Mouse (Mus musculus) mouse embryonic stem cell (cell line): Measurements from ENCODE around the gene Eif4g1.

Experiments
- in situ Hi-C, 2 experiments: fragments of 300-500 bp; cut with MboI; formaldehyde crosslinking; loops; 1 replicate in 1 of 2; 3 replicates in 1 of 2; pipeline ENCODE4 v1.14.3; 2019 to 2020; ENCODE audit warnings: low sequenced_read_pairs in 2 of 2, low pct_unique_long_range_greater_than_20kb in 1 of 2, mixed read lengths in 1 of 2; ENCODE audit not compliant: unreplicated experiment in 1 of 2

Gene Eif4g1

GRCm38 (mm10) chr16:20670291-20670690 lies 2.2 kb downstream of the Eif4g1 start:
- in situ Hi-C loops, result no loop called here

GRCm38 (mm10) chr16:20671886-20672285 lies 3.8 kb downstream of the Eif4g1 start:
- in situ Hi-C loops, result no loop called here

GRCm38 (mm10) chr16:20672500-20672902 lies 4.4 kb downstream of the Eif4g1 start:
- in situ Hi-C loops, result no loop called here

- in situ Hi-C loops, result no loop called here
Measured at GRCm38 (mm10) chr16:20672965-20673705, 5.0 kb downstream of the Eif4g1 start.

GRCm38 (mm10) chr16:20673706-20674303 lies 5.7 kb downstream of the Eif4g1 start:
- in situ Hi-C loops, result no loop called here

GRCm38 (mm10) chr16:20675213-20675612 lies 7.1 kb downstream of the Eif4g1 start:
- in situ Hi-C loops, result no loop called here

- in situ Hi-C loops, result no loop called here
Measured at GRCm38 (mm10) chr16:20676702-20677101, 8.6 kb downstream of the Eif4g1 start.

- in situ Hi-C loops, result no loop called here
Measured at GRCm38 (mm10) chr16:20677380-20677779, 9.3 kb downstream of the Eif4g1 start.

GRCm38 (mm10) chr16:20677974-20678675 lies 10.0 kb downstream of the Eif4g1 start:
- in situ Hi-C loops, result no loop called here

- in situ Hi-C loops, result no loop called here
Measured at GRCm38 (mm10) chr16:20690774-20691173, 22.7 kb downstream of the Eif4g1 start.

GRCm38 (mm10) chr16:20691617-20692016 lies 23.5 kb downstream of the Eif4g1 start:
- in situ Hi-C loops, result no loop called here

- in situ Hi-C loops, result no loop called here
Measured at GRCm38 (mm10) chr16:20692241-20692965, 24.3 kb downstream of the Eif4g1 start.

GRCm38 (mm10) chr16:20693111-20693701 lies 25.1 kb downstream of the Eif4g1 start, which contains the start of gene Fam131a:
TSS of gene Fam131a (plus strand) at chr16:20693241.
- in situ Hi-C loops, result no loop called here

- in situ Hi-C loops, result no loop called here
Measured at GRCm38 (mm10) chr16:20694781-20695180, 26.7 kb downstream of the Eif4g1 start.

- in situ Hi-C loops, result no loop called here
Measured at GRCm38 (mm10) chr16:20695622-20696323, 27.7 kb downstream of the Eif4g1 start.

GRCm38 (mm10) chr16:20699266-20699665 lies 31.2 kb downstream of the Eif4g1 start:
- in situ Hi-C loops, result no loop called here

- in situ Hi-C loops, result no loop called here
Measured at GRCm38 (mm10) chr16:20700036-20700435, 31.9 kb downstream of the Eif4g1 start.

- in situ Hi-C loops, result no loop called here
Measured at GRCm38 (mm10) chr16:20701316-20701715, 33.2 kb downstream of the Eif4g1 start.
